Mouse (Mus musculus) forebrain, embryonic 11.5 days (tissue): ENCODE measurements around the gene Rpl39. TPM values are rescaled to one million over a fixed set of nuclear protein-coding genes. Genes with fewer than 3 reads are reported as not detected.

ENCODE experiments used
- ATAC-seq: fragments of 200-750 bp; cut with Nextera tagmentation; replicated peaks from 2 replicates; pipeline ENCODE4 v1.8.0; 2017; ENCODE audit warnings: moderate TSS enrichment; ENCODE audit not compliant: low FRiP score
- DNase-seq: peaks from one replicate; pipeline ENCODE4 v3.0.0-alpha.2; 2017; ENCODE audit warnings: low spot score
- H3K27ac ChIP-seq: fragments of 300-500 bp; sonication (generic); 2 replicates; pipeline ENCODE4 v1.5.1; 2014; ENCODE audit warnings: low read depth, low read length
- H3K27me3 ChIP-seq: fragments of 300-500 bp; sonication (generic); 2 replicates; pipeline ENCODE4 v1.6.1; 2014; ENCODE audit warnings: mild to moderate bottlenecking, low read length, mixed read lengths; ENCODE audit not compliant: control insufficient read depth, insufficient read depth
- H3K36me3 ChIP-seq: fragments of 300-500 bp; sonication (generic); 2 replicates; pipeline ENCODE4 v1.6.1; 2014; ENCODE audit warnings: mild to moderate bottlenecking, low read length, moderate library complexity, mixed read lengths; ENCODE audit not compliant: control insufficient read depth, insufficient read depth
- H3K4me1 ChIP-seq: fragments of 300-500 bp; sonication (generic); replicated peaks from 2 replicates; pipeline ENCODE4 v1.6.1; 2014; ENCODE audit warnings: low read length, mixed read lengths; ENCODE audit not compliant: control insufficient read depth, insufficient read depth
- H3K4me2 ChIP-seq: fragments of 300-500 bp; sonication (generic); 2 replicates; pipeline ENCODE4 v1.6.1; 2014; ENCODE audit warnings: low read depth, mild to moderate bottlenecking, low read length, moderate library complexity, mixed read lengths; ENCODE audit not compliant: severe bottlenecking
- H3K4me3 ChIP-seq: fragments of 300-500 bp; sonication (generic); 2 replicates; pipeline ENCODE4 v1.5.1; 2014; ENCODE audit warnings: low read depth, low read length
- H3K9ac ChIP-seq: fragments of 300-500 bp; sonication (generic); 2 replicates; pipeline ENCODE4 v1.6.1; 2014; ENCODE audit warnings: low read length
- H3K9me3 ChIP-seq: fragments of 300-500 bp; sonication (generic); 2 replicates; pipeline ENCODE4 v1.6.1; 2016; ENCODE audit warnings: low read length, mixed read lengths; ENCODE audit not compliant: control insufficient read depth
- WGBS: fragments of 180-500 bp; shearing (Covaris S2); extraction: QIAGEN DNeasy Blood & Tissue Kit; methylation state at CpG from one replicate; pipeline ENCODE4 v1.1.7; 2014; 5-methylcytosine and 5-hydroxymethylcytosine counted together
- polyA plus RNA-seq: library from polyadenylated mRNA; unstranded; fragments of >200 nt; fragmentation: Nextera tagmentation; extraction: Ambion mirVana; gene quantifications from 2 replicates; pipeline ENCODE4 v1.2.1, GENCODE M21; 2014

Rpl39 gene
- polyA plus RNA-seq = 386 and 448 TPM in 2 replicates

GRCm38 (mm10) chrX:37084927-37085660, at the start of gene Rpl39:
Rpl39 (minus strand) TSS chrX:37085402.
- H3K9ac ChIP-seq = peak within 1 kb of the TSS; percentile 81
- no peaks in the 10 kb centered on the region for H3K27me3 ChIP-seq
- H3K4me2 ChIP-seq = peak within 1 kb of the TSS; percentile 59
- DNase-seq (peak; percentile 86), ATAC-seq (peak; percentile 95)
- 15% methylated on average over 37 of the region's 38 CpGs for WGBS
- H3K27ac ChIP-seq = peak within 1 kb of the TSS; percentile 66
- no peaks in the 10 kb centered on the region for H3K9me3 ChIP-seq
- H3K4me3 ChIP-seq = peak within 1 kb of the TSS; percentile 56
- peaks cover 3% of the 10 kb centered on the region; the same call in 1 of the 2 replicates for H3K36me3 ChIP-seq
- no peaks in the 10 kb centered on the region for H3K4me1 ChIP-seq

DNA sequence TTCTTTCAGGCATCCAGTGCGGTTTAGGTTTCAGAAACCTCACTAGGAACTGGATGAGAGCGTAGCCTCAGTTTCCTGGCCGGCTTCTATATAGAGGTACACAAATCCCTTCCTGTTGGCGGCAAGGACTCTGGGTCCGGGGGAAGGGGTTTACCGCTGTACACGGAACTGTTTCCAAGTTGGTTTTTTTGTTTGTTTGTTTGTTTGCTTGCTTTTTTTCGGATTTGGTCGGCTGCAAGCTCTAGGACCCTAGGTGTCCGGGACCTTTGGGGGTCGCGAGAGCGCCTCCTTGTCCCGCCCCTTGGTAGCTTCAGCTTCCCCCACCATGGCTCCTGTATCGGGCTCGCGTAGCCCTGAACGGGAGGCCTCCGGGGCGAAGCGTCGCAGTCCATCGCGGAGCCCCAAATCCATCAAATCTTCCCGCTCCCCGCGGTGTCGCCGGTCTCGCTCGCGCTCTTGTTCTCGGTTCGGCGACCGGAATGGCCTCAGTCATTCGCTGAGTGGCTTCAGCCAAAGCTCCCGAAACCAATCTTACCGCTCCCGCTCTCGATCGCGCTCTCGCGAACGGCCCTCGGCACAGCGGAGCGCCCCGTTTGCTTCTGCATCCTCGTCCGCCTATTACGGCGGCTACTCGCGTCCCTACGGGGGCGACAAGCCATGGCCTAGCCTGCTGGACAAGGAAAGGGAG, 41.6 kb upstream of the Rpl39 start, which contains the start of gene Nkap:
TSS of gene Nkap (plus strand) at position 125 of the 688 bp plus-strand sequence.
- Histone ChIP-seq H3K4me2 (peak within 1 kb of the TSS; percentile 49), H3K36me3 (no peaks in the 10 kb centered on the region), H3K9me3 (no peaks in the 10 kb centered on the region), H3K27ac (0 out of 2 replicates have a peak within 1 kb of the TSS, but pooled peaks have one; percentile 39), H3K27me3 (no peaks in the 10 kb centered on the region), H3K4me1 (no peaks in the 10 kb centered on the region), H3K9ac (peak within 1 kb of the TSS; percentile 70), H3K4me3 (peak within 1 kb of the TSS; percentile 59)
- WGBS = 18% methylated on average over 57 of the region's 58 CpGs
- ATAC-seq (peak; percentile 83), DNase-seq (peak; percentile 82)

DNA sequence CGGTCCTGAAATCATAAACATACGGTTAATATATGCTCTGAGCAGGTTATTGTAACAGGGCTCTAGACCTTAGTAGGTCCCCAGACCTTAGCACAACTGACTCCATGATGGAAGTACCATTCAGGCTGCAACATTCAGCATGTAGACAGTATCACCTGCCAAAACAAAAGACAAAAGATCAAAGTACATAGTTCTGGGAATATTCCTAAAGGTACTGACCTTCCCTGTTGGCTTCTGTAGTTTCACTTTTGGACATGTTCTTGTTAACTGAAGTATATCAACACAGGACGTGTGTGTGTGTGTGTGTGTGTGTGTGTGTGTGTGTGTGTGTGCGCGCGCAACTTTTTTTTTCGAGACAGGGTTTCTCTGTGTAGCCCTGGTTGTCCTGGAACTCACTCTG, 40.3 kb upstream of the Rpl39 start:
- ATAC-seq = no peak
- H3K4me2 ChIP-seq = no peak overlapping the region
- H3K27me3 ChIP-seq = no peaks in the 10 kb centered on the region
- H3K4me1 ChIP-seq = no peaks in the 10 kb centered on the region
- H3K4me3 ChIP-seq = no peak overlapping the region
- no peaks in the 10 kb centered on the region for H3K9me3 ChIP-seq
- DNase-seq = no peak
- WGBS = 91% methylated on average over 7 of the region's 7 CpGs
- H3K27ac ChIP-seq = no peak overlapping the region
- no peak overlapping the region for H3K9ac ChIP-seq
- no peaks in the 10 kb centered on the region for H3K36me3 ChIP-seq

DNA sequence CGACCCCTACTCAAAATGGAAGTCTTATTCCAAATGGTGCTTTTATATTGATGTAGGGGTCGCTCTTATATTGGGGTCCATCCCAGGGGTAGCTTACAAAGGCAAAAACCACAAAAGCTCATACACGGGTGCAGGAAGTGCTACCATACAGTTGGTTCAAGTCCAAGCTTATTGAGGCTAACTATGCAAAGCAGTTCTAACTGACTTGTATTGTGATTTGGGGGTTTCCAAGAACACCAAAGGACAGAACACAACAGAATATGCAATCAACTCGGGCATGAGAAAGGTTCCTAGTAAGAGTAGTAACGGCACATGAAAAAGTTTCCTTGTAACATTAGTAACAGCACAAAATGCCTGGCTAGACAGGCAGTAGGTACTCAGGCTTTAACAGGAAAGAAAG, 35.0 kb upstream of the Rpl39 start:
- Histone ChIP-seq H3K9me3 (no peaks in the 10 kb centered on the region), H3K4me2 (no peak overlapping the region), H3K27me3 (no peaks in the 10 kb centered on the region), H3K27ac (no peak overlapping the region), H3K9ac (no peak overlapping the region), H3K36me3 (no peaks in the 10 kb centered on the region), H3K4me1 (no peaks in the 10 kb centered on the region), H3K4me3 (no peak overlapping the region)
- no peak for ATAC-seq
- 81% methylated on average over 5 of the region's 5 CpGs for WGBS
- DNase-seq = no peak

DNA sequence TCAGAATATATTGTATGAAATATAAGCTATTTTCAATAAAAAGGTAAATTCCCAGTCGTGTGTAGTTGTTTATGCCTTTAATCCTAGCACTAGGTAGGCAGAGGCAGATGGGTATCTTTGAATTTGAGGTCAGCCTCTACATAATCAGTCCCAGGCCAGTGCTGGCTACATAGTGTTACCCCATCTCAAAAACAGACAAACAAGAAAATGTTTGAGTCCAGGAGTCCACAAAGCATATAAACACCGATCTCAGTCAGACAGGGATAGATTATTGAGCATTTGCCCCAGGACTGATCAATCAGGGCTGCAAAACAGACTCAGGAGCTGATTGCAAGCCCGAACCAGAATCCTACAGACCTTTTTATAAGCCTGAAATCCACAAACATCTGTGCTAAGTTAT, 34.4 kb upstream of the Rpl39 start:
- no peak for ATAC-seq
- Histone ChIP-seq H3K9ac (no peak overlapping the region), H3K4me3 (no peak overlapping the region), H3K36me3 (no peaks in the 10 kb centered on the region), H3K4me1 (no peaks in the 10 kb centered on the region), H3K4me2 (no peak overlapping the region), H3K27me3 (no peaks in the 10 kb centered on the region), H3K9me3 (no peaks in the 10 kb centered on the region), H3K27ac (no peak overlapping the region)
- 62% methylated on average over 3 of the region's 3 CpGs for WGBS
- no peak for DNase-seq

GRCm38 (mm10) chrX:37117085-37117484, 31.9 kb upstream of the Rpl39 start:
- no peaks in the 10 kb centered on the region for H3K9me3 ChIP-seq
- H3K27ac ChIP-seq = no peak overlapping the region
- ATAC-seq (peak; percentile 69; the same call in 1 of the 2 replicates), DNase-seq (no peak)
- 43% methylated on average over 4 of the region's 5 CpGs for WGBS
- no peak overlapping the region for H3K4me2 ChIP-seq
- H3K27me3 ChIP-seq = no peaks in the 10 kb centered on the region
- no peaks in the 10 kb centered on the region for H3K36me3 ChIP-seq
- H3K4me3 ChIP-seq = no peak overlapping the region
- H3K9ac ChIP-seq = no peak overlapping the region
- H3K4me1 ChIP-seq = no peaks in the 10 kb centered on the region

DNA sequence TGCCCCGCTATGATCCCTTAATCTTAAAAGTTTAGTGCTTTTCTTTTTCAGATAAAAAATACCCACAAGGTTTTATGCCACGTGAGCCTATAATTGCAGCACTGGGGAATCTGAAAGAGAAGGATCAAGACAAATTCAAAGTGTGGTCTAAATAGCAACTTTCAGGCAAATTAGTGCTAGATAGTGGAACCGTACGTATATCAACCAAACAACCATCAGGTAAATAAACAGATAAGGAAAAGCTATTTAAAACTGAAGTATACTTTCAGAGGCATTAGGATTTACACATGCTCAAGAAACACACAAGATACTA, 25.6 kb upstream of the Rpl39 start:
- Histone ChIP-seq H3K9ac (no peak overlapping the region), H3K36me3 (no peaks in the 10 kb centered on the region), H3K27me3 (no peaks in the 10 kb centered on the region), H3K9me3 (no peaks in the 10 kb centered on the region), H3K4me2 (no peak overlapping the region), H3K27ac (no peak overlapping the region; the same call in 1 of the 2 replicates), H3K4me1 (no peaks in the 10 kb centered on the region), H3K4me3 (no peak overlapping the region)
- 82% methylated on average over 4 of the region's 4 CpGs for whole genome bisulfite sequencing
- no peak for DNase-seq
- no peak; the same call in 1 of the 2 replicates for ATAC-seq

GRCm38 (mm10) chrX:37110193-37110880, 25.1 kb upstream of the Rpl39 start, which contains the start of gene Upf3b:
Upf3b (minus strand) TSS chrX:37110322.
- H3K36me3 ChIP-seq = no peaks in the 10 kb centered on the region

More at GRCm38 (mm10) chrX:37110193-37110880, 25.1 kb upstream of the Rpl39 start, which contains the start of gene Upf3b:
- Histone ChIP-seq H3K9me3 (no peaks in the 10 kb centered on the region), H3K9ac (peak within 1 kb of the TSS; percentile 62), H3K4me2 (peak within 1 kb of the TSS; percentile 55), H3K4me3 (peak within 1 kb of the TSS; percentile 48), H3K27ac (peak within 1 kb of the TSS; percentile 72), H3K27me3 (no peaks in the 10 kb centered on the region), H3K4me1 (no peaks in the 10 kb centered on the region)
- 23% methylated on average over 30 of the region's 30 CpGs for WGBS
- peak; percentile 94 for DNase-seq
- ATAC-seq = peak; percentile 98
